Mouse (Mus musculus) embryonic facial prominence, embryonic 13.5 days (tissue): ENCODE measurements around the gene Gnb2. TPM values are rescaled to one million over a fixed set of nuclear protein-coding genes. Genes with fewer than 3 reads are reported as not detected.

Experiments
- ATAC-seq: fragments of 200-750 bp; cut with Nextera tagmentation; 2 replicates; pipeline ENCODE4 v1.8.0; 2017; ENCODE audit warnings: low read depth; ENCODE audit not compliant: insufficient number of reproducible peaks, insufficient read depth, low FRiP score, low TSS enrichment
- H3K27ac ChIP-seq: fragments of 300-500 bp; sonication (generic); 2 replicates; pipeline ENCODE4 v1.5.1; 2015; ENCODE audit warnings: moderate library complexity, mild to moderate bottlenecking, inconsistent platforms
- H3K27me3 ChIP-seq: fragments of 300-500 bp; sonication (generic); 2 replicates; pipeline ENCODE4 v1.6.1; 2015; ENCODE audit warnings: mild to moderate bottlenecking, inconsistent platforms
- H3K36me3 ChIP-seq: fragments of 300-500 bp; sonication (generic); 2 replicates; pipeline ENCODE4 v1.6.1; 2015; ENCODE audit warnings: mild to moderate bottlenecking, inconsistent platforms
- H3K4me1 ChIP-seq: fragments of 300-500 bp; sonication (generic); 2 replicates; pipeline ENCODE4 v1.6.1; 2015; ENCODE audit warnings: inconsistent platforms
- H3K4me2 ChIP-seq: fragments of 300-500 bp; sonication (generic); 2 replicates; pipeline ENCODE4 v1.6.1; 2015; ENCODE audit warnings: moderate library complexity, mild to moderate bottlenecking, inconsistent platforms
- H3K4me3 ChIP-seq: fragments of 300-500 bp; sonication (generic); 2 replicates; pipeline ENCODE4 v1.5.1; 2015; ENCODE audit warnings: mild to moderate bottlenecking, inconsistent platforms
- H3K9ac ChIP-seq: fragments of 300-500 bp; sonication (generic); 2 replicates; pipeline ENCODE4 v1.6.1; 2015; ENCODE audit warnings: mild to moderate bottlenecking, inconsistent platforms
- H3K9me3 ChIP-seq: fragments of 300-500 bp; sonication (generic); 2 replicates; pipeline ENCODE4 v1.6.1; 2016; ENCODE audit warnings: inconsistent platforms
- WGBS: fragments of 180-500 bp; shearing (Covaris S2); methylation state at CpG from one replicate; pipeline ENCODE4 v1.1.7; 2015; ENCODE audit warnings: mixed read lengths; 5-methylcytosine and 5-hydroxymethylcytosine counted together
- polyA plus RNA-seq: library from polyadenylated mRNA; unstranded; fragments of >200 nt; fragmentation: Nextera tagmentation; extraction: Ambion mirVana; gene quantifications from 2 replicates; pipeline ENCODE4 v1.2.1, GENCODE M21; 2015

Gene Gnb2
- polyA plus RNA-seq, 1 experiment from 2014 or later = 396 TPM

DNA sequence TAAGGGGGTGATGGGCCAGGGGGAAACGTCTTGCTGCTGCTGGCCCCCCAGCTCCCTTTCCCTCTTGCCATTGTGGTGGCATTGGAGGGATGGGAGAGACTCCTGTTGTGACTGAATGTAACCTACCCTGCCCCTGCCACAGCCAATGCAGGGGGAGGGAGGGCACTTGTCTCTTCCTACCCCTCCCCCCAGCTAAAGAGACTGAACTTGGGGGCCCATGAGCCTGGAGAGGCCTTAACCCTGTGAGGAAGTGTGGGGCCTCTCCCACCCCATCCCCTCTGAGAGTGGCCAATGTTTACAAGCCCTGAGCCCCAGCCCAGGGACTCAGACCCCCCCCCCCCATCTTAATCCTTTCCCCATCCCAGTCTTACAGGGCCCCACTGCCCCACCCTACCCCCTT is 5.9 kb downstream of the Gnb2 start:
- no peak for ATAC-seq
- no peak overlapping the region for H3K4me2 ChIP-seq
- no peaks in the 10 kb centered on the region for H3K27me3 ChIP-seq
- H3K9ac ChIP-seq = no peak overlapping the region
- no peaks in the 10 kb centered on the region for H3K9me3 ChIP-seq
- H3K36me3 ChIP-seq = peaks cover 77% of the 10 kb centered on the region
- H3K27ac ChIP-seq = 0 out of 2 replicates have a peak overlapping the region, but pooled peaks have one; percentile 11
- H3K4me1 ChIP-seq = peaks cover 23% of the 10 kb centered on the region
- WGBS = 45% methylated on average over 1 of the region's 1 CpGs
- no peak overlapping the region for H3K4me3 ChIP-seq

DNA sequence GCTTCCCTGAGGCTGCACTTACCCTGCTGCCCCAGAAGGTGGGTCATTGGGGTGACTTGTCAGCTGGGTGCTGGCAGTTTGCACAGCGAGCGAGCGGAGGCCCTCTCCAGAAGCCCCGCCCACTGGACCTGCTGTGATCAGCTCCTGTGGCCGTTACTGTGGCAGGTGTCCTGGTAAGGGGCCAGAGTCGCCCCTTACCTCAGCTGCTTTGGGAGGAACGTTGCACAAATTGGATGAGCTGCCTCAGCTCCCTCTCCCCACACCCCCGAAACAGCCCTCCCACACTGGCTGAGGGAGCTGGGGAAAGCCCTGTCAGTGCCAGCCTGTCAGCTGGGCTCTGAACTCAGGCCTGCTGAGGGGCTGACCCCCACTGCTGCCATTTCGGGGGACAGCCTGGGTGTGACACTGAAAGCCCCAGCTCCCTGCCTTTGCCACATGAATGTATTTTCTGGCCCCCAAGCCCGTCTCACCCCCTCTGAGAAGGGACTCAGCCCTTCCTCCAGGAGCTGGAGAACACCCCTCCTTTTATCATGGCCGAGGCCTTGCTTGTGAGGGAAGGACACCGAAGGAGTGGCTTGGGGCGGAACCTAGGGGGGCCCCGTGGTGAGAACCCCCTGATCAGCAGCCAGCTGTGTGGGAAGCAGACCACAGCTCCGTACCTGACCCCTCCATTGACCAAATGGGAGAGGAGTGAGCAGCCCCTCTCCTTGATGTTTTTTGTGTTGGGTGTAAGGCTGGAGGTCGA is 6.9 kb downstream of the Gnb2 start:
- ATAC-seq = no peak
- no peaks in the 10 kb centered on the region for H3K9me3 ChIP-seq
- H3K27me3 ChIP-seq = no peaks in the 10 kb centered on the region
- H3K4me2 ChIP-seq = no peak overlapping the region
- no peak overlapping the region for H3K9ac ChIP-seq
- H3K27ac ChIP-seq = peak overlapping the region; percentile 58
- H3K4me3 ChIP-seq = no peak overlapping the region
- WGBS = 59% methylated on average over 16 of the region's 16 CpGs
- H3K4me1 ChIP-seq = peaks cover 23% of the 10 kb centered on the region
- H3K36me3 ChIP-seq = peaks cover 88% of the 10 kb centered on the region

DNA sequence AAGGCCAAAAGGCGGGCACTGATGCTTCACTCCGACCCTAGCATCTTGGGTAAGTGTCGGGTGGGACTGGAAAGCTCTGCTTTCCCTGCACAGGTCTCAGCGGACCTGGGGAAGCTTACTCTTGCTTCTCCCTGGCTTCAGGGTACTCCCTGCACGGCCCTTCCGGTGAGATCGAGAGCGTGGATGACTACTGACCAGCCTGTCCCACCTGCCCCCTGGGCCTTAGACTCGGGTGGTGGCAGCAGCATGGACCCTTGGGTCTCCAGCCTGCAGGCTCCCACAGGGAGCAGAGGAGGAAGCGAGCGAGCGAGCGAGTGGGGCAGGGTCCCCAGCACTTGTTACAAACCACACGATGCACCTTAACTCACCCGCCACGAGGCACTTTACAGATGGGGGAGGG is 7.8 kb downstream of the Gnb2 start:
- Histone ChIP-seq H3K4me2 (no peak overlapping the region), H3K9ac (no peak overlapping the region), H3K4me3 (no peak overlapping the region), H3K9me3 (no peaks in the 10 kb centered on the region), H3K27me3 (no peaks in the 10 kb centered on the region), H3K27ac (no peak overlapping the region), H3K4me1 (peaks cover 21% of the 10 kb centered on the region), H3K36me3 (peaks cover 96% of the 10 kb centered on the region)
- 75% methylated on average over 16 of the region's 16 CpGs for WGBS
- ATAC-seq = no peak

DNA sequence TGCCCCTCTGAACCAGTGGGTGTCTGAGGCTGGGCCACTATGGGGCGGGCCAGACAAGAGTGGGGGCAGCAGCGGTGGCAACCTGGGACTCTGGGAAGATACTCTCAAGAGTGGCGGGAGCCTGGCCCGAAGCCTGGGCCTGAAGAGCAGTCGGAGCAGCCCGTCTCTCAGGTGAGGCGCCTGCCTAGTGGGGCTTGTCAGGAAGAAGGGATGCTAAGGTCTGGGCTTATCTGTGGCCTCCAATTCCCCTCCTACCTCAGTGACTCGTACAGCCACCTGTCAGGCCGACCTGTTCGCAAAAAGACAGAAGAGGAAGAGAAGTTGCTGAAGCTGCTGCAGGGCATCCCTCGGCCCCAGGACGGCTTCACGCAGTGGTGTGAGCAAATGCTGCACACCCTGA is 8.6 kb downstream of the Gnb2 start:
- no peaks in the 10 kb centered on the region for H3K27me3 ChIP-seq
- peaks cover 12% of the 10 kb centered on the region for H3K4me1 ChIP-seq
- no peak for ATAC-seq
- H3K4me2 ChIP-seq = no peak overlapping the region
- 87% methylated on average over 13 of the region's 13 CpGs for WGBS
- H3K36me3 ChIP-seq = peaks cover 98% of the 10 kb centered on the region
- H3K9me3 ChIP-seq = no peaks in the 10 kb centered on the region
- H3K9ac ChIP-seq = no peak overlapping the region
- no peak overlapping the region for H3K27ac ChIP-seq
- H3K4me3 ChIP-seq = no peak overlapping the region

DNA sequence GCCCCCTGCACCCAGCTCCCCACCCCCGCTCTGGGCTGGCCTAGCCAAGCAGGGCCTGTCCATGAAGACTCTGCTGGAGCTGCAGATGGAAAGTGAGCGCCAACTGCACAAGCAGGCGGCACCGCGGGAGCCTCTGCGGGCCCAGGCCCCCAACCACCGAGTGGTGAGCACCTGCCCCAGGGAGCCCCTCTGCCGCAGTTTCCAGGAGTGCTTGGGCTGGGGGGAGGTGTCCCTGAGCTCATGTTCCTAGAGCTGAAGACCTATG is 9.1 kb downstream of the Gnb2 start:
- 0 out of 2 replicates have a peak overlapping the region, but pooled peaks have one; percentile 12 for H3K27ac ChIP-seq

DNA sequence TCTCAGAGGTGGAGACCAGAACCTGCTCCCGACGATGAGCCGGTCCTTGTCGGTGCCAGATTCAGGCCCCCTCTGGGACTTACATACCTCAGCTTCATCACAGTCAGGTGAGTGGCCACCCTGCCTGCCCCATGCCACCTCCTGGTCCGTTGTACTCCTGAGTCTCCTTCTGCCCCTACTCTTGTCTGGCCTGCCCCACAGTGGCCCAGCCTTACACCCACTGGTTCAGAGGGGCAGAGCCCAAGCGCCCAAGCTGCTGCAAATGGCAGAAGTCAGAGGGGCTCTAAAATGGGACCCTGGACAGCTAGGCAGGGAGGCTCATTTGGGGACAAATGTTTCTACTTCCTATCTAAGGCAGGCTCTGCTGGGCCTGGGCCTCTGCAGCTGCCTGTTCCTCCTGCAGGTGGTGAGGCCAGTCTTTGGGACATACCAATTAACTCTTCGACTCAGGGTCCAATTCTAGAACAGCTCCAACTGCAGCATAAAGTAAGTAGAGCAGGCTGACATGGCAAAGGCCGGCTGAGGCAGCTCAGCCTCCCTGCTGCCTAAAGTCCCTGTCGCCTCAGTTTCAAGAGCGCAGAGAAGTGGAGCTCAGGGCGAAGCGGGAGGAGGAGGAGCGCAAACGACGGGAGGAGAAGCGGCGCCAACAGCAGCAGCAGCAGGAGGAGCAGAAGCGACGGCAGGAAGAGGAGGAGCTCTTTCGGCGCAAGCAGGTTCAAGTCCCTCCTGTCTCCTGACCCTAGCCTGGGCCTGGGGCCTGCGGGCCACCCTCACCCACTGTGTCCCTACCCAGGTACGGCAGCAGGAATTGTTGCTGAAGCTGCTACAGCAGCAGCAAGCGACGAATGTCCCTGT is 9.7 kb downstream of the Gnb2 start:
- peaks cover 98% of the 10 kb centered on the region for H3K36me3 ChIP-seq
- WGBS = 85% methylated on average over 25 of the region's 25 CpGs
- H3K4me3 ChIP-seq = no peak overlapping the region
- no peaks in the 10 kb centered on the region for H3K27me3 ChIP-seq
- H3K4me2 ChIP-seq = no peak overlapping the region
- peaks cover 7% of the 10 kb centered on the region; the same call in 1 of the 2 replicates for H3K4me1 ChIP-seq
- no peak overlapping the region for H3K9ac ChIP-seq
- H3K27ac ChIP-seq = 0 out of 2 replicates have a peak overlapping the region, but pooled peaks have one; percentile 12
- no peak for ATAC-seq
- H3K9me3 ChIP-seq = no peaks in the 10 kb centered on the region

More for the DNA sequence above, 9.1 kb downstream of the Gnb2 start:
- Histone ChIP-seq H3K4me3 (no peak overlapping the region), H3K36me3 (peaks cover 98% of the 10 kb centered on the region), H3K4me2 (no peak overlapping the region), H3K4me1 (peaks cover 7% of the 10 kb centered on the region; the same call in 1 of the 2 replicates), H3K27me3 (no peaks in the 10 kb centered on the region), H3K9ac (no peak overlapping the region), H3K9me3 (no peaks in the 10 kb centered on the region)
- no peak for ATAC-seq
- WGBS = 86% methylated on average over 8 of the region's 8 CpGs

DNA sequence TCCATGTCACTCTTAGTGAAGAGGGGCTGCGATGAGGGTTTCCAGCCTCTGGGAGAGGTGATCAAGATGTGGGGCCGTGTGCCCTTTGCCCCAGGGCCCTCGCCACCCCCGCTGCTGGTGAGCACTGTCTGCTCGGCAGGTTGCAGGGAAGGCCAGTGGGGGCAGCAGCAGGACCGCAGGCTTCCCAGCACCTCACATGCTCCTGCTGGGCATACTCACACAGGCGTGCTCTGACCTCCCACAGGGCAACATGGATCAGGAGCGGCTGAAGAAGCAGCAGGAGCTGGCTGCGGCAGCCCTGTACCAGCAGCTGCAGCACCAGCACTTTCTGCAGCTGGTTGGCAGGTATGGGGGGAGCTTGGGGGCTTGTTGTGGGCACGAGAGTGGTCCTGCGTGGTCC is 10.6 kb downstream of the Gnb2 start:
- no peak for ATAC-seq
- 75% methylated on average over 11 of the region's 11 CpGs for WGBS
- H3K36me3 ChIP-seq = peaks cover 98% of the 10 kb centered on the region
- no peaks in the 10 kb centered on the region for H3K27me3 ChIP-seq
- H3K4me2 ChIP-seq = no peak overlapping the region
- H3K9ac ChIP-seq = no peak overlapping the region; the same call in 1 of the 2 replicates
- H3K4me3 ChIP-seq = no peak overlapping the region
- H3K9me3 ChIP-seq = no peaks in the 10 kb centered on the region
- H3K4me1 ChIP-seq = peaks cover 7% of the 10 kb centered on the region; the same call in 1 of the 2 replicates
- no peak overlapping the region for H3K27ac ChIP-seq

DNA sequence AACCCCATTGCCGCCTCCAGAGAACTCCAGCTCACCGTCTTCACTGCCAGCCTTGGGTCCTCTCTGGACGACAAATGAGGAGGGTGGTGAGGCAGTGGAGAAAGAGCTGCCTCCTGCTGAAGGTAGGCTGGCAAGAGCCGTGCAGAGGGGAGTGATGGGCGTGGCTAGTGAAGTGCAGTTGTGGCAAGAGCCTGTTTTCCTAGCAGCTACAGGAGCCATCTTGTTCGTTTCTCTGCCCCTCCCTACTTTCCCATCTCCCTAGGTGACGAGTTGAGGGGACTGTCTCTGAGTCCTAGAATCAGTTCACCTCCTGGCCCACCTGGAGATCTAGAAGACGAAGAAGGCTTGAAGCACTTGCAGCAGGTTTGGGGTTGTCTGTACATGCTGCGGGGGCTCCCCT is 11.4 kb downstream of the Gnb2 start:
- H3K9ac ChIP-seq = no peak overlapping the region
- no peak overlapping the region for H3K4me2 ChIP-seq
- no peak overlapping the region for H3K27ac ChIP-seq
- 80% methylated on average over 9 of the region's 9 CpGs for WGBS
- no peaks in the 10 kb centered on the region for H3K27me3 ChIP-seq
- ATAC-seq = no peak
- H3K4me1 ChIP-seq = peaks cover 7% of the 10 kb centered on the region; the same call in 1 of the 2 replicates
- H3K4me3 ChIP-seq = no peak overlapping the region
- peaks cover 98% of the 10 kb centered on the region for H3K36me3 ChIP-seq
- no peaks in the 10 kb centered on the region for H3K9me3 ChIP-seq

DNA sequence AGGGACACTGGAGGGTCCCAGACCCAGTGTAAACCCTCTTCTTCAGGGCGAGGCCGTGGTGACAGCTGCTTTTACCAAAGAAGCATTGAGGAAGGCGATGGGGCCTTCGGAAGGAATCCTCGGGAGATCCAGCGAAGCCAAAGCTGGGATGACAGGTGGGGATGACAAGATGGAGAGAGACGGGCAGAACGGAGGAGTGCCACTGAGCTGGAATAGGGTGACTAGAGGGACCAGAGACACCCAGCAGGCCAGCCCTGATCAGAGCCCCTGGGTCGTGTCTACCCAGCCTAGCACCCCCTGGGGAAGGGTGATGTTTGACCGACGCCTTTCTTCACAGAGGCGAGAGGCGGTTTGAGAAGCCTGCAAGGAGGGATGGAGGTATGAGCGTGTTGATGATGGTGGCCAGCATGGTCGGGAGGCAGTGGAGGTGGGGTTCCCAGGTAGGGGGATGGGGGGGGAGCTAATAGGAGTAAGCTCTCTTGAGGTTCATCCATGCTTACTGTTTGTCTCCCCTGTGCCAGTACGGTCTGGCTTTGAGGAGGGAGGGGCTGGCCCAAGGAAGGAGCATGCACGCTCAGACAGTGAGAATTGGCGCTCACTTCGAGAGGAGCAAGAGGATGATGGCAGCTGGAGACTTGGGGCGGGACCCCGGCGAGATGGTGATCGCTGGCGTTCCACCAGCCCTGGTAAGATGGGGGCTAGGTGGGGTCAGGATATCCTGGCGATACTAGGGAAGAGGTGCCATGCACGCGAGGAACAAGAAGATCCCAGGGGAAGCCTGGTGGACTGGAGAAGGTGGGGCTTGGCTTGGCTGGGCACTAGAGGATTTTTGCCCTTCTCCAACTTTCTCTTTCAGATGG is 13.4 kb downstream of the Gnb2 start:
- no peaks in the 10 kb centered on the region for H3K9me3 ChIP-seq
- 91% methylated on average over 27 of the region's 27 CpGs for WGBS
- H3K9ac ChIP-seq = no peak overlapping the region
- no peak overlapping the region for H3K4me3 ChIP-seq
- H3K27me3 ChIP-seq = no peaks in the 10 kb centered on the region
- no peak overlapping the region for H3K27ac ChIP-seq
- H3K36me3 ChIP-seq = peaks cover 83% of the 10 kb centered on the region
- ATAC-seq = no peak
- H3K4me1 ChIP-seq = peaks cover 8% of the 10 kb centered on the region; the same call in 1 of the 2 replicates
- H3K4me2 ChIP-seq = no peak overlapping the region

DNA sequence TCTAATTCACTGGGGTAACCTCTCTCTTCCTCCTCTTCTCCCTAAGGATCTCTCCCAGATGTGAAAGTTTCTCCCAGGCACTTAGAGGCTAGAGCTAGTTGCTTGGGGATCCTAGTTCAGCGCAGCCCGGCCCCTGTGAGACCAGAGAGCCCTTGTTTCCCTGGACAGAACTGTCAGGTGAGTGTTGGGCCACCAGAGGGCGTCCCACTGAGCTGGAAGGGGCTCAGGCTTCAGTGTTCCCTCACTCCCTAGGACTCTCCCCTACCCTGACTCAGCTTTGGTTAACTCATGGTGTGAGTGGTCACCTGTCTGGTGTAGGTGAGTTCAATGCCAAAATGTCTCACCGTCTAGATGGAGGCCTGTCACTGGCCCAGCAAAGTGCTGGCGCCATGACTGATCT is 14.9 kb downstream of the Gnb2 start, which contains the start of gene Gigyf1:
Gene Gigyf1, plus strand, starts transcription at position 113 of the 400 bp plus-strand sequence.
- no peaks in the 10 kb centered on the region for H3K27me3 ChIP-seq
- no peak within 1 kb of the TSS for H3K4me3 ChIP-seq
- peaks cover 17% of the 10 kb centered on the region for H3K4me1 ChIP-seq
- H3K9ac ChIP-seq = 0 out of 2 replicates have a peak within 1 kb of the TSS, but pooled peaks have one; percentile 32
- 74% methylated on average over 5 of the region's 5 CpGs for WGBS
- H3K9me3 ChIP-seq = no peaks in the 10 kb centered on the region
- H3K4me2 ChIP-seq = no peak within 1 kb of the TSS
- no peak for ATAC-seq
- H3K36me3 ChIP-seq = peaks cover 79% of the 10 kb centered on the region
- H3K27ac ChIP-seq = no peak within 1 kb of the TSS

DNA sequence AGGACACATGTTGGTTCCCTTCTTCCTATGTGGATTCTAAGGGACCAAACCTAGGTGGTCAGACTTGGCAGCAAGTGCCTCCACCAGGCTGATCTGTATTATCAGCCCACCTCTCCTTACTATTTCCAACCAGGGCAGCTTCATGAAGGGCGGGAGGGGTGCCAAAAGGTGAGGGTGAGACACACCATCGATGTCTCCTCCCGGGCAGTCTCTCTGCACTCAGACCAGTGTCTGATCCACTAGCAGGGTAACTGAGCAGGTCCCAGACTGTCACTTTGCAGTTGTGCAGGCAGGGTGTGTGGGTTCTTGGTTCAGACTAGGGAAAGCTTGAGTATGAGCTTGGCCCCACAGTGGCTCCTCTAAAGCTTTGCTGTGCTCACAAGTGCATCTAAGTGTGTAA is 18.5 kb downstream of the Gnb2 start:
- WGBS = 94% methylated on average over 3 of the region's 3 CpGs
- no peak overlapping the region for H3K27ac ChIP-seq
- ATAC-seq = no peak
- H3K4me2 ChIP-seq = no peak overlapping the region
- H3K27me3 ChIP-seq = no peaks in the 10 kb centered on the region
- no peak overlapping the region for H3K4me3 ChIP-seq
- H3K4me1 ChIP-seq = peaks cover 42% of the 10 kb centered on the region
- peaks cover 47% of the 10 kb centered on the region for H3K36me3 ChIP-seq
- H3K9ac ChIP-seq = peak overlapping the region; percentile 46
- no peaks in the 10 kb centered on the region for H3K9me3 ChIP-seq
